Mouse (Mus musculus): Measurements from ENCODE around the gene Ticam1. TPM values are rescaled to one million over a fixed set of nuclear protein-coding genes. Genes with fewer than 3 reads are reported as not detected.
A peak's percentile ranks its signal among the peaks of the same experiment; 100 is the strongest.

The Ticam1 gene
- polyA plus RNA-seq, 1 experiment from 2014 or later: 2.6 TPM

DNA sequence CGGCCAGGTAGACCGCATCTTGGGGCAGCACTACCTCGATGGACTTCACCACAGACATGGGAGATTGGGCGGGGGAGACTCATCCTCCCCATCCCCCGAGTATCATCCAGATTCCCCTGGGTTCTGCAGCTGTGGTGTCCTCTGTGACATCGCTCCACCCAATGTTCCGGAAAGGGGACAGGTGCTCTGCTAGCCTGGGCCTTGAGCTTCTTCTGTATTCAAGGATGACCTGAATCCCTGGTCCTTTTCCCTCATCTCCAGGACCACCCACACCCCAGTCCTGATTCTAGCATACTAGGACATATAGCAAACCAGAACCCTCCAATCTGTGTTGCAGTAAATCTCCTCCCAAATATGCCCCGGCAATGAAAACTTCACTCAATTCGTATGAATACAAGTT lies 23.6 kb upstream of the Ticam1 start, which contains the start of gene Arrdc5:
Arrdc5 (minus strand) TSS at position 101 of the 400 bp plus-strand sequence.
- peaks cover 26% of the 10 kb centered on the region for H3K4me1 ChIP-seq (ENCODE audit: insufficient read depth)
- no peak for ATAC-seq
- no peaks in the 10 kb centered on the region for H3K36me3 ChIP-seq (replicated peaks; ENCODE audit: insufficient read depth, low read length)
- no peak for DNase-seq
- H3K27me3 ChIP-seq (ENCODE audit: insufficient read depth, low read length): no peaks in the 10 kb centered on the region
- no peak within 1 kb of the TSS for H3K9ac ChIP-seq (replicated peaks)
- no peak within 1 kb of the TSS for H3K4me3 ChIP-seq (ENCODE audit: low read depth, low read length)
- H3K27ac ChIP-seq (ENCODE audit: low read depth): no peak within 1 kb of the TSS
- TF ChIP-seq EP300 (IDR thresholded peaks at IDR 0.05; ENCODE audit: low read depth) (no peak), CTCF (IDR thresholded peaks at IDR 0.05; ENCODE audit: low read depth) (no peak)
- no peaks in the 10 kb centered on the region for H3K9me3 ChIP-seq (ENCODE audit: low read length)
- H3K4me2 ChIP-seq (ENCODE audit: low read depth, low read length): no peak within 1 kb of the TSS
- whole genome bisulfite sequencing (ENCODE audit: insufficient replicate concordance): 86% methylated on average over 9 of the region's 9 CpGs

DNA sequence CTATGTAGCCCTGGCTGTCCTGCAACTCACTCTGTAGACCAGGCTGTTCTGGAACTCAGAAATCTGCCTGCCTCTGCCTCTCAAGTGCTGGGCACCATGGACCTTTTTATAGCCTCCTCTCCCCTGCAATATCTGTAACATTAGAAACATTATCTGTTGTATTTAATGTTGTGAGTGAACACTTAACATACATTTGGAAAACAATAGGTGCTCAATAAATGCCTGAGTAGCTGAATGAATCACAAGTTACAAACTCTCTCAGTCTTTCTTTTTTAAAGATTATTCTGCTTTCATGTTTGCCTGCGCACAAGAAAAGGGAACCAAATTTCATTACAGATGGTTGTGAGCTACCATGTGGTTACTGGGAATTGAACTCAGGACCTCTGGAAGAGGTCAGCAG lies 21.7 kb upstream of the Ticam1 start:
- WGBS (ENCODE audit: insufficient replicate concordance): 84% methylated on average over 1 of the region's 1 CpGs

DNA sequence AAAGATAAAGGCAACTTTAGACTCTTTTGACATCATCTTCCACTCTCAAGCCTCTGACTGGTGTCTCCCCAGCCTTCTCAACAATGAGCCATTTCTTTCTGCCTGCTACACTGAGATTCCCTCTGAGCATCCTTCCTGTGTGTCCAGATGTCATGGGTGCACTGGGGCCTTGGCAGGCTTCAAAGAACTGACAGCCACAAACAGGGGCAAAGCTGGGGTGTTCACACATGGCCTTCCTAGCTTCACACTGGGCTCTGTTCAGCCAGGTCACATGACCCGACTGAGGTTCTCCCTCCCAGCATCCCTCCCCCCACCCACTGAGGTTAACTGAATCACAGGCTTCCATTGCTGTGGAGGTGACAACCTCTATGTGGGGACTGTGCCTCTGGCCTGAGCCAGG lies 19.6 kb upstream of the Ticam1 start:
- H3K9me3 ChIP-seq (ENCODE audit: low read length): no peaks in the 10 kb centered on the region
- WGBS (ENCODE audit: insufficient replicate concordance): 62% methylated on average over 1 of the region's 1 CpGs
- no peak for DNase-seq
- H3K4me1 ChIP-seq (ENCODE audit: insufficient read depth): peaks cover 11% of the 10 kb centered on the region
- H3K4me3 ChIP-seq (ENCODE audit: low read depth, low read length): no peak overlapping the region
- no peaks in the 10 kb centered on the region for H3K27me3 ChIP-seq (ENCODE audit: insufficient read depth, low read length)
- H3K4me2 ChIP-seq (ENCODE audit: low read depth, low read length): no peak overlapping the region
- no peak overlapping the region for H3K27ac ChIP-seq (ENCODE audit: low read depth)
- no peak for TF ChIP-seq EP300 (IDR thresholded peaks at IDR 0.05; ENCODE audit: low read depth)
- TF ChIP-seq CTCF (IDR thresholded peaks at IDR 0.05; ENCODE audit: low read depth): no peak
- no peak overlapping the region for H3K9ac ChIP-seq (replicated peaks)
- no peak for ATAC-seq
- H3K36me3 ChIP-seq (replicated peaks; ENCODE audit: insufficient read depth, low read length): no peaks in the 10 kb centered on the region

More for the DNA sequence above, 21.7 kb upstream of the Ticam1 start:
- no peak for TF ChIP-seq CTCF (IDR thresholded peaks at IDR 0.05; ENCODE audit: low read depth)
- TF ChIP-seq EP300 (IDR thresholded peaks at IDR 0.05; ENCODE audit: low read depth): no peak
- Histone ChIP-seq H3K27me3 (ENCODE audit: insufficient read depth, low read length) (no peaks in the 10 kb centered on the region), H3K9ac (replicated peaks) (no peak overlapping the region), H3K4me2 (ENCODE audit: low read depth, low read length) (no peak overlapping the region), H3K4me1 (ENCODE audit: insufficient read depth) (peaks cover 13% of the 10 kb centered on the region), H3K27ac (ENCODE audit: low read depth) (no peak overlapping the region), H3K9me3 (ENCODE audit: low read length) (no peaks in the 10 kb centered on the region), H3K4me3 (ENCODE audit: low read depth, low read length) (no peak overlapping the region), H3K36me3 (replicated peaks; ENCODE audit: insufficient read depth, low read length) (no peaks in the 10 kb centered on the region)
- no peak for DNase-seq
- ATAC-seq: no peak

DNA sequence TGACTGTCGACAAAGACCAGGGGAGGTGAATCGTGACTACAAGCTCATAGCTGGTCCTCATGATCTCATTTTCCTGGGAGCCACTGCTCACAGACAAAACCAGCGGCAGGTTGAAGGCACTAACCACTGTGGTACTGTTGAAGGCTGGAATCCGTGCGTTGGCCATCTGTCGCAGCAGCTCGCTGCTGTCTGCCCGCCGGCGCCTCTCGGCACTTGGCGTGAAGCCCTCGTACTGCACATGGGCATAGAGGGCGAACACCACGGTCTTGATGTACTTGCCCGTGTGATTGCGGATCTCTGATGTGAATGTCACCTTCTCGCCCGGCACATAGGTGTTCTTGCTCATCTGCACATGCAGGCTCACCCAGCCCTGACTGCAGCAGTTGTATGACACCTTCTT lies 17.7 kb upstream of the Ticam1 start:
- H3K4me1 ChIP-seq (ENCODE audit: insufficient read depth): peaks cover 24% of the 10 kb centered on the region
- H3K4me2 ChIP-seq (ENCODE audit: low read depth, low read length): no peak overlapping the region
- whole genome bisulfite sequencing (ENCODE audit: insufficient replicate concordance): 86% methylated on average over 19 of the region's 19 CpGs
- H3K9me3 ChIP-seq (ENCODE audit: low read length): no peaks in the 10 kb centered on the region
- no peak overlapping the region for H3K27ac ChIP-seq (ENCODE audit: low read depth)
- no peak for ATAC-seq
- no peak for TF ChIP-seq EP300 (IDR thresholded peaks at IDR 0.05; ENCODE audit: low read depth)
- TF ChIP-seq CTCF (IDR thresholded peaks at IDR 0.05; ENCODE audit: low read depth): no peak
- DNase-seq: no peak
- H3K27me3 ChIP-seq (ENCODE audit: insufficient read depth, low read length): no peaks in the 10 kb centered on the region
- no peaks in the 10 kb centered on the region for H3K36me3 ChIP-seq (replicated peaks; ENCODE audit: insufficient read depth, low read length)
- H3K4me3 ChIP-seq (ENCODE audit: low read depth, low read length): no peak overlapping the region
- no peak overlapping the region for H3K9ac ChIP-seq (replicated peaks)

DNA sequence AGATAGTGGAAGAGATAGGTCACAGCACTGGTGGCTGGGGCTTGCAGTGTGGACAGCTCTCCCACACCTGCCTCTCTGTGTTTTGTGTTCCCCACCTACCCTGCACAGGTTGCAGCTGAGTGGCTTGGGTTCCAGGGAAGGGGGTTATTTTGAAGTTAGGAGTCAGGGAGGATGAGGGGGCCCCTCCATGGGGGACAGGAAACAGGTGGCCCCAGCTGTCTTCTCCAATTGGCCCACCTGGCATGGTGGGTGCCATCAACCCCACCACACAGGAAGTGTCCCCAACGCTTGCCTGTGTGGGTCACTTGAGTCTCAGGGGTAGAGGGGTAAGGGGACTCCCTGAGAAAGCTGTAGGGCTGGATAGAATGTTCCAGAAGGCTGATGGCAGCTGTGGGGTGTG lies 16.7 kb upstream of the Ticam1 start:
- Histone ChIP-seq H3K27ac (ENCODE audit: low read depth) (peak overlapping the region; percentile 61), H3K4me1 (ENCODE audit: insufficient read depth) (peaks cover 33% of the 10 kb centered on the region), H3K4me3 (ENCODE audit: low read depth, low read length) (no peak overlapping the region), H3K9ac (replicated peaks) (no peak overlapping the region), H3K27me3 (ENCODE audit: insufficient read depth, low read length) (no peaks in the 10 kb centered on the region), H3K36me3 (replicated peaks; ENCODE audit: insufficient read depth, low read length) (no peaks in the 10 kb centered on the region), H3K9me3 (ENCODE audit: low read length) (no peaks in the 10 kb centered on the region), H3K4me2 (ENCODE audit: low read depth, low read length) (no peak overlapping the region)
- DNase-seq (no peak), ATAC-seq (no peak)
- TF ChIP-seq EP300 (IDR thresholded peaks at IDR 0.05; ENCODE audit: low read depth): no peak
- 54% methylated on average over 1 of the region's 1 CpGs for whole genome bisulfite sequencing (ENCODE audit: insufficient replicate concordance)

DNA sequence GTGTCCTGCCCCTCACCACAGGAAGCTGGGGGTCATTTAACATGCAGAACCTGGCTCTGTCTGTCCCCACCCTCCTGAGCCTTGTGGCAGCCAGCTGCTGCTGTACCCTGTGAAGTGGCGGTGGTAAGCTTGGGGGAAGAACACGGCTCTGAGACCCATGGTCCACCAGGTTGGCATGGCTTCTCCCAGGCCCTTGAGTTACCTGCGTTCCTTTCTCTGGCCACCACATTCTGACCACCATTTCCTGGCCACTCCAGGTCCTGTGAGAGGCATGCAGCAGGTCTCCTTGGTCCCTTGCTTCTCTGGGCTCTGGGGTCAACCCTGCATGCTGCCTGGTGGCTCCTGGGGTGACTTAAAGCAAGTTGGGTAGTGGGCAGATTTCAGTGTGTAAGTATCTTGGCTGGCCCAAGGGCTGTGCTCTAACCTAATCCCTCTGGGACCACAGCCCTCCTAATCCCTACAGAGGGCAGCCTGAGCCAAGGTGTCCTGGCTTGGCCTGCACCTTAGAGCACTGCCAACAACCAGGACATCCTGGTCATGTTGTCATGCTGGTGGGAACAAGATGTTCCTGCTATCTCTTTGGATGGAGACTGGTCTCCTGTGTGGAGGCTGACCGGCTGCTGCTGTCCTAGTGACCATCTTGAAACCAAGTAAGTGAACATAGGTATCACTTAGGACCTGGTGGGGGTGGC lies 16.1 kb upstream of the Ticam1 start, which contains the start of gene Plin3:
Plin3 (minus strand) TSS at position 343 of the 692 bp plus-strand sequence.
- DNase-seq (no peak), ATAC-seq (no peak)
- Histone ChIP-seq H3K27me3 (ENCODE audit: insufficient read depth, low read length) (no peaks in the 10 kb centered on the region), H3K9ac (replicated peaks) (peak within 1 kb of the TSS; percentile 56; the same call in 1 of the 2 replicates), H3K4me1 (ENCODE audit: insufficient read depth) (peaks cover 39% of the 10 kb centered on the region), H3K36me3 (replicated peaks; ENCODE audit: insufficient read depth, low read length) (no peaks in the 10 kb centered on the region), H3K4me2 (ENCODE audit: low read depth, low read length) (peak within 1 kb of the TSS; percentile 86), H3K4me3 (ENCODE audit: low read depth, low read length) (no peak within 1 kb of the TSS), H3K9me3 (ENCODE audit: low read length) (no peaks in the 10 kb centered on the region), H3K27ac (ENCODE audit: low read depth) (peak within 1 kb of the TSS; percentile 93)
- no peak for TF ChIP-seq CTCF (IDR thresholded peaks at IDR 0.05; ENCODE audit: low read depth)
- no peak for TF ChIP-seq EP300 (IDR thresholded peaks at IDR 0.05; ENCODE audit: low read depth)
- WGBS (ENCODE audit: insufficient replicate concordance): 82% methylated on average over 4 of the region's 4 CpGs
